Mouse (Mus musculus) 3134 (cell line): Measurements from ENCODE around the gene Sh2b3.
A peak's percentile ranks its signal among the peaks of the same experiment; 100 is the strongest.
"Not testable (repeated sequence)": the region's sequence is repeated elsewhere in the genome, so short reads cannot be mapped to it uniquely, and the experiment has no call there.

ENCODE experiments used
- DNase-seq: peaks from one replicate; pipeline ENCODE4 v3.0.0-alpha.2; 2011; ENCODE audit warnings: low spot score; ENCODE audit not compliant: insufficient read length; ENCODE audit errors: extremely low read depth

Gene Sh2b3

DNA sequence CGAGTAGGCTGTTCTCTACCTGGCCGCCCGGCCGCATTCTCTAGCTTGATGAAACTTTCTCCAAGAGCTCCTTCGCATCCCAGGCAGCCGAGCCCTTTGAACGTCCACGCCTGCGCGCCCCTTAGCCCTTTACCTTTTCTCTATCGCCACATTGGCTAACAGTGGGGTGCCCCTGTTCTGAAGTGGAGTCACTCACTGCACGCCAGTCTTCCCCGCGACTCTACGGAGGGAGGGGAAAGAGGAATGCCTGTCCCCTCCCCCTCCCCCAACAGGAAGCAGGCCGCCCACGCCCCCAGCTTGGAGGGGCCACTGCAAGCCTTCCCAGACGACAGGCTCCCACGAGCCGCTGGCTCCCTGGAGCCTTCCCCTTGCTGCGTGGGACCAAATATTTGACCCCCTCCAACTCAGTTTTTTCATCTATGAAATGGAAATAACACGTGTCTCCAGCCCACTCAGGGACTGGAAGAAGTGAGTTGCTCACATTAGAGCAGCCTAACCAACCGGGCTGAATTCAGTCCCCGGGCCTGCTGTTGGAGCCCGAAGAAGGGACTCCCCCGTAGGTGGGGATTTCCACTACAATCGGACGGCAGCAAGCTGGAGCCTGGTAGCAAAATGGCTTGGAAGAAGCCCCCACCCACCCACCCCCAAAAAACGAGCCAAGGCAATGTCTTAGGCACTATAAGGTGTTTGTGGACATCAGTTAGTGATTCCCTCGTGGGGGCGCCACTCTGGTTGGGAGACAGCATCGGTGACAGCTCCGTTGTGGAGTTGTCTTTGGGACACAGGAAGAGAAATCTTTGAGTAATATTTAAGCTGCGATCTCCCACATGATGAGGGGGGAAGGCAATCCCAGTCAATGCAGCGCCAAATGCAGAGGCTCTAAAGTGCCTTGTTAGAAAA lies at the start of gene Sh2b3:
Gene Sh2b3, minus strand, starts transcription at position 206 of the 900 bp plus-strand sequence.
- DNase-seq, result no peak

DNA sequence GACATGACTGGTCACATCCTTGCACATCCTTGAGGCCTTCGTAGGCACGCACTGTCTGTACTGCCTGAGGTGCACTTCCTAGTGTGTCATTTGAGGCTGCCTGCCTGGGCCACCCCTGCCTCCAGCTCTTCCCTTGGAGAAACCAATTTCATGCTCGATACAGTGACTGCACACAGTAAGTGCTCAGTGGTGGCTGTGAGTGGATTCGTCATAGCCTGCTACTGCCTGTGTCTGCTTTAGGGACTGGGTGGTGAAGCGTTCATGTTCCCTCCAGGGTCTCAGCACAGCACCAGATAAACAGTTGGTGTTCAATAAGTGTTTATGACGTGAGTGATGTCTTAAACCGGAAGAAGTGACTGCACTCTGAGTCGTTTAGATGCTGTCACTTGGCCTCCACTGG lies 45.9 kb upstream of the Sh2b3 start:
- DNase-seq, result no peak

DNA sequence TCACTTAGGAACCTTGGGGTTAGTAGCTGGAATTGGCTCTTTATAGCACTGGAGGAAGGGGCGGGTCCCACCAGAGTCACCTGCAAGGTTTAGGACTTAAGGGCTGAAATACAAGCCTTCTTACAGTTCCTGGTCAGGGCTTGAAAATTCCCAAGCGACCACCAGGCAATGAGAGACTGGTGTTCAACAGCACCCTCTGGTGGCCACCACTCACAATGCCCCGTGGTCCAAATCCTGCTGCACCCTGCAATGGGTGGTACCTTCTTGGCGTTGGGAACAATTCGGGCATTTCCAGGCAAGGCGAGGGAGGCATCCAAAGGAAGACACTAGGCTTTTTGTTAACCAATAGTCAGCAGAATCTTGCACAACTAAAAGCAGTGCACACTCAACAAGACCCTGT lies 41.8 kb upstream of the Sh2b3 start:
- peak; percentile 37 for DNase-seq

DNA sequence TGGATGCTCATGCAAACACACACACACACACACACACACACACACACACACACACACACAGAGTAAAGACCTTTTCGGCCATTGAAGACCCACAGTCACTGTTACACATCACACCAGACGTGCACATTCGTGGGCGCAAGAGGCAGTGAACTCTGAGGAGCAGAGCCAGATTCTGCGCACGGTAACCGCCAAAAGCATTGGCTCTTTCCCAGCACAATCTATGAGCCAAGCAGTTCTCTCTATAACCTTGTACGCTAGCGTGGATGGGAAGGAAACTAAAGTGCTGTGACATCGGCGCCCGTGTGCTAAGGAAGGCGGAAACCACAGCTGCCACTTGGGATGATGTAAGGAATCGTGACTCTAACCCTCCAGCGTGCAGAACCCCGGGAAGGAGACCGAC lies 41.3 kb upstream of the Sh2b3 start:
- no peak for DNase-seq

GRCm38 (mm10) chr5:121876901-121877300 lies 39.5 kb upstream of the Sh2b3 start:
- DNase-seq, result no peak

DNA sequence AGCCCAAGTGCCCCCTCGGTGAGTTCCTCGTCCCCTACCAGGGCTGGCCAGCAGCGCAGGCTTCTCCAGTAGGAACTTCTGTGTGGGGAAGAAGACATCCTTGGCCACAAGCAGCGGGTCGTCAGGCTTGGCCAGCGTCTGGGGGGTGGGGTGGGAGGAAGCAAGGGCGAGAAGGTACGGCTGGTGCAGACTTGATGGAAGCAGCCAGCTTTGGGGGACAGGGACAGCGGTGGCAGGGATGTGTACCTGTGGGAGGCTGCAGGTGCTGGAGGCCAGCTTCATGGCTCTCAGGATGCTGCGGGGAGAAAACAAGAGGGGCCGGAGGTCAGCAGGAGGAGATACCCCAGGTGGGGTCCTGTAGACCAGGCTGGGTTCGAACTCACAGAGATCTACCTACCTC lies 37.6 kb upstream of the Sh2b3 start:
- no peak for DNase-seq

DNA sequence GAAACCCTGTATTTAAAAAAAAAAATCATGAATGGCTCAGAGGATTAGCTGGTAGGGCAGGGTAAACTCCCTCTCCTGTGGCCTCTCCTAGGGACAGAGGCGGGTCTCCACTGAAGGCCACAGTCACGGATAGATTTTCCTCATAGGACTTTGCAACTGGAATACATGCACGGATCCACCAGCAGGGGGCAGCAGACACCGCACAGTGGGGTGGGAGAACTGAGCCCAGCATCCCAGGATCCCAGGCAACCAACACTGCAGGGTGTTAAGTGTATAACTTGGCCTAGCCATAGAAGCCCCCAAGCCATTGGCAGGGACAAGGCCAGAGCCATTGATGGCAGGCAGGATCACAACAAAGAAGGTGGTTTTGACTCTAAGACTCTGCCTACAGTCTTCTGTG lies 34.7 kb upstream of the Sh2b3 start:
- peak; percentile 43 for DNase-seq

GRCm38 (mm10) chr5:121871515-121872030 lies 34.1 kb upstream of the Sh2b3 start:
- DNase-seq, result no peak

GRCm38 (mm10) chr5:121870832-121871231 lies 33.4 kb upstream of the Sh2b3 start:
- no peak for DNase-seq

- DNase-seq, result no peak
These were observed 30.5 kb upstream of the Sh2b3 start for GRCm38 (mm10) chr5:121867963-121868362.

GRCm38 (mm10) chr5:121864330-121864729 lies 26.9 kb upstream of the Sh2b3 start:
- DNase-seq, result no peak

GRCm38 (mm10) chr5:121861964-121862363 lies 24.5 kb upstream of the Sh2b3 start:
- no peak for DNase-seq

- no peak for DNase-seq
These were observed 21.0 kb upstream of the Sh2b3 start for GRCm38 (mm10) chr5:121858427-121858826.

GRCm38 (mm10) chr5:121856740-121857139 lies 19.3 kb upstream of the Sh2b3 start:
- DNase-seq, result no peak

- DNase-seq, result no peak
These were observed 17.3 kb upstream of the Sh2b3 start for GRCm38 (mm10) chr5:121854768-121855167.

- no peak for DNase-seq
These were observed 16.1 kb upstream of the Sh2b3 start for GRCm38 (mm10) chr5:121853368-121854051.

DNA sequence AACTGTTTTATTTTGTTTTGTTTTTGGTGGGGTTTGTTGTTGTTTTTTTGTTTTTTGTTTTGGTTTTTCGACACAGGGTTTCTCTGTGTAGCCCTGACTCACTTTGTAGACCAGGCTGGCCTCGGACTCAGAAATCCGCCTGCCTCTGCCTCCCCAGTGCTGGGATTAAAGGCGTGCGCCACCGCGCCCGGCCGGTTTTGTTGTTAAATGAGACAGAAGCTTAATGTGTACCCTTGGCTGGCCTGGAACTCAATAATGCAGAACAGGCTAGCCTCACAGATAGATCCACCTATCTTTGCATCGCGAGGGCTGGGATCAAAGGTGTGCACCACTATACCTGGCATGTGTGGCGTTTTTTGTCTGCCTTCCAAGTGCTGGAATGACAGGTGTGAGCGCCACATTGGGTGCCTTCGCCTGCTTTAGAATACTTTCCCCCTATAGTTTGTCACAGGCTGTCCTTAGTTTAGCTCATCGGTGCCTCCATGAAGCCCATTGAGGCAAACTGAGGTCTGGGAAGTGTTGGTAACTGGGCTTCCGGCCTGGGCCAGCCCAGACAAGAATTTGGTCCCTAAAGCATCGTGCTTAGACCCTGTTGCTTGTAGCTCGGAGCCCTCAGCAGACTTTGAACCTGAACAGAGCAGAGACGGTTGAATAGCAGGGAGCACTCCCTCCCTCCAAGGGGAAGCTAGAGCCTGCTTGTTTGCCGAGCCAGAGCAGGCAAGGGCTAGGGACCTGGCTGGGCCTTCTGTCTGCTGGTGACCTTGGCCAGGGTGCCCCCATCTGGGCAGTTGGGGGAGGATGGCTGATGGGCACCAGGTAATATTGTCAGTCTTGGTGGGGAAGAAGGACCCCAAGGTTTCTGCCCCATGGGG lies 12.3 kb upstream of the Sh2b3 start:
- no peak for DNase-seq

DNA sequence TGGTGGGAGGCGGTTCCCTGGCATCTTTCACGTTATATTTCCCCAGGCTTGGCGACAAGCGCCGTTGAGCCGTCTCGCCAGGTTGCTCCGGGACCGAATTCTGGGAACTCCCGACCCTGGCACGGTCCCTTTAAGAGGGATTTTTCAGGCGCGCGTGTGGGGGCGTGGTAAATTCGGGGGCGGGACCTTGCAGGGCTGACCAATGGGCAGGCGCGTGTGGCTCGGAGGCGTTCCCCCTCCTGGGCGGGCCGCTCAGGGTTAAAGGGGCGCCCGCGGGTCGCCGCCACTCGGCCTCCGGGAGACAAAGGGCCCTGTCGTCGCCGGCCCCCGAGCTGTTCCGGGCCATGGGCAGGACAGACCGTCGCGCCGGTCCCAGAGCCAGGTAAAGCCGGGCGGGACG lies 11.3 kb upstream of the Sh2b3 start, which contains the start of gene Pheta1:
Gene Pheta1, plus strand, starts transcription at position 242 of the 400 bp plus-strand sequence.
- DNase-seq, result peak; percentile 87

DNA sequence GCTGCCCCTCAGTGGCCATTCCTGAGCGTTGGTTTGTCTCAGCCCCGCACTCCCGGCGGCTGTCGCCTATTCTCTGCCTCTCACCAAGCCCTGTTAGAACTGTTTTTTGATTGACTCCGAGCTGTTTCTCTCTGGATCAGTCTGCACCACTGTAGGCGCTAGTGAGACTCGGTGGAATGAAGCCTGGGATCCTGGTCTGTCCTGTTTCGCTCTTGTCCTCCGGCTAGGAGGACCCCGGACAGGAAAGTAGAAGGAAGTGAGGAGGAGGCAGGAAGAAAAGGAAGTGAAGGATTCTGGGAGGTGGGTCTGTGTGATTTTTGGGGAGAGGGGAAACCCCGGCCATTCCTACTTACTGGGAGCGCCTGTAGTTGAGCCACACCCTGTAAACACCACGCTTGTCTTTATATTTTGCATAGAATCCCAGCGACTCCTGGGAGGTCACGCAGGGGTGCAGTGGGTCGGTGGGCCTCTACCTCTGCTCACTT lies 10.6 kb upstream of the Sh2b3 start:
- DNase-seq, result peak; percentile 77

DNA sequence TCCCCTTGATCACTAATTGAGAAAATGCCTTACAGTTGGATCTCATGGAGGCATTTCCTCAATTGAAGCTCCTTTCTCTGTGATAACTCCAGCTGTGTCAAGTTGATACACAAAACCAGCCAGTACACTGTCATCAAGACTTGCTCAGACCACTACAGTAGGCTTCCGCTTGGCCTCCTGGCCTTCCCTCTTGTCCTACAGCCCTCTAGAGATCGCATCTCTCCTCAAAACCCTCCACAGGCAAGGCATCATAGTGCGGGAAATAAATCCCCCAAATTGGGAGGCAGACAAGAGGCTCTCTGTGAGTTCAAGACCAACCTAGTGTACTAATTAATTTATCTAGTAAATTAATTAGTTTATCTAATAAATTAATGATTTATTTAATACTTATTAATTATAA lies 9.8 kb upstream of the Sh2b3 start:
- not testable (repeated sequence) for DNase-seq
